Mouse (Mus musculus) embryo, embryonic 10.5 days (tissue): ENCODE results near the gene Tex35.

Source experiments
- DNase-seq: peaks from one replicate; pipeline ENCODE4 v3.0.0-alpha.2; 2015; ENCODE audit warnings: low spot score

Tex35 gene

GRCm38 (mm10) chr1:157081076-157081804 is 27.2 kb downstream of the Tex35 start:
- DNase-seq = peak; percentile 76

- no peak for DNase-seq
These were observed 28.4 kb downstream of the Tex35 start for GRCm38 (mm10) chr1:157080071-157080470.

- peak; percentile 81 for DNase-seq
These were observed 29.0 kb downstream of the Tex35 start for GRCm38 (mm10) chr1:157079384-157080025.

GRCm38 (mm10) chr1:157076781-157077705 is 31.4 kb downstream of the Tex35 start:
- DNase-seq = peak; percentile 90

- DNase-seq = peak; percentile 95
These were observed 32.2 kb downstream of the Tex35 start for GRCm38 (mm10) chr1:157076257-157076656.

- no peak for DNase-seq
These were observed 33.5 kb downstream of the Tex35 start for GRCm38 (mm10) chr1:157074937-157075336.

- DNase-seq = no peak
These were observed 34.1 kb downstream of the Tex35 start for GRCm38 (mm10) chr1:157074371-157074770.

GRCm38 (mm10) chr1:157073592-157073991 is 34.9 kb downstream of the Tex35 start:
- no peak for DNase-seq

- DNase-seq = no peak
These were observed 39.2 kb downstream of the Tex35 start for GRCm38 (mm10) chr1:157069181-157069828.

GRCm38 (mm10) chr1:157068316-157068715 is 40.2 kb downstream of the Tex35 start:
- DNase-seq = no peak

GRCm38 (mm10) chr1:157065819-157066730 is 42.4 kb downstream of the Tex35 start:
- DNase-seq = no peak

GRCm38 (mm10) chr1:157063318-157064115 is 45.0 kb downstream of the Tex35 start:
- DNase-seq = no peak

- no peak for DNase-seq
These were observed 46.0 kb downstream of the Tex35 start for GRCm38 (mm10) chr1:157062445-157062825.

- no peak for DNase-seq
These were observed 46.6 kb downstream of the Tex35 start for GRCm38 (mm10) chr1:157061800-157062444.

- no peak for DNase-seq
These were observed 47.3 kb downstream of the Tex35 start for GRCm38 (mm10) chr1:157061170-157061569.

- DNase-seq = no peak
These were observed 47.9 kb downstream of the Tex35 start for GRCm38 (mm10) chr1:157060441-157061135.

- no peak for DNase-seq
These were observed 52.6 kb downstream of the Tex35 start for GRCm38 (mm10) chr1:157055901-157056300.

GRCm38 (mm10) chr1:157055288-157055831 is 53.1 kb downstream of the Tex35 start:
- DNase-seq = no peak

- no peak for DNase-seq
These were observed 53.8 kb downstream of the Tex35 start for GRCm38 (mm10) chr1:157054659-157055058.
